Mouse (Mus musculus) E14TG2a.4 (cell line): ENCODE measurements at regions not wholly inside any gene's neighbourhood (a gene's known extent, or its start where the extent isn't known, plus 50 kb on each side); places are given as distances from the start of the nearest gene placed in this dataset.

Experiments used
- CTCF ChIP-seq: conservative IDR thresholded peaks from 2 replicates; pipeline ENCODE4 v1.5.1; 2014; ENCODE audit warnings: low read length
- NANOG ChIP-seq: IDR thresholded peaks from 2 replicates; pipeline ENCODE4 v1.6.1; 2014; ENCODE audit warnings: borderline replicate concordance, low read length, mixed read lengths
- POU5F1 ChIP-seq: IDR thresholded peaks from 2 replicates; pipeline ENCODE4 v1.6.1; 2014; ENCODE audit warnings: low read length, borderline replicate concordance

DNA sequence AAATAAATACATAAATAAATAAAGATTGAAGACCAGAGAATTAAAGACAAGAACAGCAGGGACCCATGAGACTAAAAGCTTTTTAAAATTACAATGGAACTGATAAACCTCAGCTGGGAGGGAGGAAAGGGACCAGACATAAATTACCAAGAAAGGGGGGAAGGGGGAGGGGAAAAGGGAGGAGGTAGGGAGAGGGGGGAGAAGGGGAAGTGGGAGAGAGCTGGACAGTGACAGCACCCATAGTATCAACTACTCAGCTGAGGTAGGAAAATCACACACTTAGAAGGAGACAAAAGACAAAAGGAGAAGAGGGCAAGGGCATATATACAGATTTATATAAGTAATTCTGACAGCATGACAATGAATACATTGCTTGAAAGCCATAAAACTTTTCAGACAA, 626.4 kb upstream of the Adam5 start:
- TF ChIP-seq CTCF (no peak), NANOG (no peak), POU5F1 (no peak)
